Mouse (Mus musculus) natural killer cell, adult 2 months (primary cell): ENCODE data around the gene Atg4c.

Source experiments
- DNase-seq, 2 experiments: peaks; one replicate each; pipeline ENCODE4 v3.0.0; 2022; ENCODE audit warnings: low spot score in 2 of 2

Gene Atg4c

GRCm38 (mm10) chr4:99263663-99264062 is 69.9 kb downstream of the Atg4c start:
- DNase-seq = no peak

DNA sequence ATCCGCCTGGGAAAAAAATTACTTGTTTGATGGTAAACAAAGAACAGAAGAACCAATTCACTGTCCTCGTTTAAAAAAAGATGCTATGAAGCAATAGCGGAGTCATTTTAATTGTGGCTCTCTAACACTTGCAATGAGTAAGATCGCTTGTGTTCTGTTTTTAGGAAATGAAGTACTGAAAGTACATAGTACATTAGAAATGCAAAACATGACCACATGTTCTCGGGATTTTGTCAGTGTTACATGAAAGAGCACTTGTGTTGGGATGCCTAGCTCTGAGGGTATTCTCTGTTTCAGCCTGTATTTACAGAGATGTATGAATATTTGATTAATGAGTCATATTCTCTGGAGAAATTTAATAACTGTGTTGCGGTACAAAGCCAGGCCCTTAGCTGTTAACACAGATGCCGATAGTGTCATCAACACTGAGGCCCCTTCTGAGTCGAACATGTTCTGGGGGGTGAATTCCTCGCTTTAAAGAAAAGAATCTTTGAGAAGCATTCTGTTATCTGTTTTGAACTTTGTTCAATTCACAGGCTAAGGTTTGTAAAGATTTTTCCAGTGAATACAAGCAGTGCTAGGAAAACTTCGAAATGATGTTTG is 73.2 kb downstream of the Atg4c start:
- DNase-seq = no peak

DNA sequence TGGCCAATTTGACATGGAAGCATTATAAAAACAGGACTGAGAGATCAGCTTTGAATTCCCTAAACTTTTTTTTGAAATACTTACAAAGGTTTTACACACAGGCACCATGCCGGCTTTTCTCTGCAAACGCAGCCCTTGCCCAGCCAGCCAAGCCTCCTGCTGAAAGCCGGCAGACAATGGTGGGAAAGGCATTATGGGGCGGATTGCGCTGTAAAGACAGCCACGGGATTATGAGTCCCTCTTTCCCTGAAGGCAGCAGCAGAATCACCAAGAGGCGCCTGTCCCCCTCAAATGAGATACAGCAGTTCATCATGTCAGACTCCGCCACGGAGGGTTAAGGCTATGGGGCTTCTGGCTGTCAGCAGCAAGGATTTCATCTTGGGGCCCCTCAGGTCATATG is 79.1 kb downstream of the Atg4c start:
- no peak for DNase-seq

DNA sequence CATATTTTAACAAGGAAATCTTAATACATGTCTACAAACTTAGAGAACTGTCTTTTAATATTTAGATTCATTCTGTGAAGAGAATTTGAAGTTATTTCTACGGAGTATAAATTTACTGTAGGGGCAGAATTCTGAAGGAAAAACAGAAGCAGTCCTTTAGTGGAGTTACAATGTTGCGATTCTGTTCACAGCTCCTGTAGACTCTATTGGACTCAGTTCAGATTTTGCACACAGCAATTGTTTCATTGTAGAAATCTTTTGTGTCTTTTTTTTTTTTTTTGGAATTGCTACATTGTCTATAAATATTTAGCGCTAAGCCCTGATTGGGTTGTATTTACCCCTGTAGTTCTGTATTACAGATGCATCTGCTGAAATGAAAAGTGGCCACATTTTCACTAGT is 79.7 kb downstream of the Atg4c start:
- no peak for DNase-seq

DNA sequence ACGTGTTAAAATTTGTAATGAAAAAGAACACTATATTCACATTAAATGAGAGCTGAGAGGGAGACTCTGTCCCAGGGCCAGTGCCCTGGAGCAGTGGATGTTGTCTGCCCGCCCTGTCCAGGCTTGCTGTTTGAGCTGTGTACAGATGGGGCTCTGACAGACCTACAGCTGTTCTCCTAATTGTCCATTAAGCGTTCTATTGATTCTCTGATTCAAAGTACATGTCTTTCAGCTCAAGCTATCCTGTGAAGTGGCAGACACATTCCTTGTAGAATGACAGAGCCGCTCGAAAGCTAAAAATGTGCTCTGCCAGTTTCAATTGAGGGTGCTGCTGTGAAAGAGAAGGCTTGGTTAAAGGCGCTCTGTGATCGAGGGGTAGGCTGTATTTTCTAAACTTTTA is 80.2 kb downstream of the Atg4c start:
- no peak for DNase-seq

DNA sequence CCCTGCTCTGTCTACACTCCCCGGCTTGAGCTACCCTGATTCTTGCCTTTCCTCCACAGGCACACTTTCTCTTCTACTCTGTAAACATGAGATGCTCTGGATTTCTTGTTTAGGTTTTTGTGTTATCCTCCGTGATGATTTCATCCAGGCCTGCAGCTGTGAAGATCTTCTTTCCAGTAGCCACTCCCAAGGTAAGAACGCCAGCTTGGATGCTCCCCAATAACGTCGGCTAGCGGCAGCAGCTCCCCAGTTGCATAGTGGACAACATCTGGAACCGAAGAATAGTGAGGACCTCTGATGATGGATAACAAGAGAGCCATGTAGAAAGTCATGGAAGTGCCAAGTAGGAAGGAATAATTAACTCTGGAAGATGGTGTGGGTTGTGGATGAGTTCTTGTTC is 85.1 kb downstream of the Atg4c start:
- no peak for DNase-seq

DNA sequence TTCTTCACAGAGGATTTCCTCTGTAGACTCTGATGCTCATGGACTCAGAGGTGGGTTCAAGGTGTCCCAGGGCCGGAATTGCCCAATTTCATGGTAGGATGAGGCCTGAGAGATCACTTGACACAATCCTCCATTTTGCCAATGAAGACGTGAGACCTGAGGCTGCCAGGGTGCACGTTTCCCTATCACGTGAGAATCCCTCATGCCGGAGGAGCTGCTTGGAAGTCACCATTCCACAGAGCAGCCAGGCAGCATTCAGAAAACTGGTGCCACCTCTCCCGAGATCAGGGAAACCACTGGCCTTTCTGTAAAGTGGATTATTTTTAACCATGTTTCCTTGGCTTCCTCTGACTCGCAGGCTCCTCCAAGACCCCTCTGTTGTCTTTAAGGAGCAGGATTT is 88.0 kb downstream of the Atg4c start:
- no peak for DNase-seq

- DNase-seq = no peak
Measured at GRCm38 (mm10) chr4:99289286-99289685, 95.6 kb downstream of the Atg4c start.

- DNase-seq = peak in 1 of 2 experiments; percentile 2
Measured at GRCm38 (mm10) chr4:99298676-99299075, 104.9 kb downstream of the Atg4c start.

GRCm38 (mm10) chr4:99304793-99305192 is 111.1 kb downstream of the Atg4c start:
- no peak for DNase-seq
